Mouse (Mus musculus) megakaryocyte-erythroid progenitor cell, adult 5-6 weeks (primary cell): ENCODE data around the gene Ffar4. TPM values are rescaled to one million over a fixed set of nuclear protein-coding genes. Genes with fewer than 3 reads are reported as not detected.
A peak's percentile ranks its signal among the peaks of the same experiment; 100 is the strongest.

Source experiments
- ATAC-seq: replicated peaks from 2 replicates; pipeline ENCODE4 v1.8.0; 2016; ENCODE audit warnings: mild to moderate bottlenecking, inconsistent platforms; ENCODE audit not compliant: severe bottlenecking, poor library complexity, low FRiP score, low TSS enrichment
- total RNA-seq, 2 experiments: library from RNA; stranded (forward) in 1 of 2; stranded (reverse) in 1 of 2; fragments of 200-1000, 215-1000 nt in 1 of 2; fragments of >200 nt in 1 of 2; fragmentation: Nextera tagmentation in 1 of 2; gene quantifications; 2 replicates each; pipeline ENCODE4 v1.2.3; 2014 to 2017

Gene Ffar4
- total RNA-seq (2014; fragmentation: Nextera tagmentation): not detected in 2 replicates
- not detected in 2 replicates for total RNA-seq (2017)

DNA sequence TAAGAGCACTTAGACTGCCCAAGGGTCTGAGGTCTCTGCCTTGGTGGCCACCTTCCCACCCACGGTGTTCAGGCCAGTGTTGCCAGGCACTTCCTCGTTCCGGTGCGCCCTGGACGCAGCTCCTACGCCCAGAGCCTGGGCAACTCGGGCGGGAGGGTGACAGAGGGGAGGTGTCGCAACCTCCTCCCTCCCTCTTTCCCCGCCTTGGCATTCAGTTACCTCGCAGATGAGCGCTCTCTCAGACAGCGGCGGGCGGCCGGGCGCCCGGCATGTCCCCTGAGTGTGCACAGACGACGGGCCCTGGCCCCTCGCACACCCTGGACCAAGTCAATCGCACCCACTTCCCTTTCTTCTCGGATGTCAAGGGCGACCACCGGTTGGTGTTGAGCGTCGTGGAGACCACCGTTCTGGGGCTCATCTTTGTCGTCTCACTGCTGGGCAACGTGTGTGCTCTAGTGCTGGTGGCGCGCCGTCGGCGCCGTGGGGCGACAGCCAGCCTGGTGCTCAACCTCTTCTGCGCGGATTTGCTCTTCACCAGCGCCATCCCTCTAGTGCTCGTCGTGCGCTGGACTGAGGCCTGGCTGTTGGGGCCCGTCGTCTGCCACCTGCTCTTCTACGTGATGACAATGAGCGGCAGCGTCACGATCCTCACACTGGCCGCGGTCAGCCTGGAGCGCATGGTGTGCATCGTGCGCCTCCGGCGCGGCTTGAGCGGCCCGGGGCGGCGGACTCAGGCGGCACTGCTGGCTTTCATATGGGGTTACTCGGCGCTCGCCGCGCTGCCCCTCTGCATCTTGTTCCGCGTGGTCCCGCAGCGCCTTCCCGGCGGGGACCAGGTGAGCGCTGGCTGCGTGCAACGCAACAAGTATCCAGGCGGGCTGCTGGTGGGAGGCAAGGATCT, at the start of gene Ffar4:
Ffar4 (plus strand) TSS at position 214 of the 901 bp plus-strand sequence.
- ATAC-seq: no peak

GRCm38 (mm10) chr19:38049686-38050085, 47.2 kb upstream of the Ffar4 start:
- ATAC-seq: no peak

- ATAC-seq: no peak
Measured at GRCm38 (mm10) chr19:38053227-38054041, 43.4 kb upstream of the Ffar4 start.

GRCm38 (mm10) chr19:38054149-38054719, 42.6 kb upstream of the Ffar4 start:
- ATAC-seq: peak; percentile 75

- ATAC-seq: peak; percentile 90
Measured at GRCm38 (mm10) chr19:38054720-38055192, 42.1 kb upstream of the Ffar4 start, which contains the start of gene Cep55. Gene Cep55 (plus strand): TSS chr19:38055011.

GRCm38 (mm10) chr19:38055798-38056197, 41.1 kb upstream of the Ffar4 start:
- ATAC-seq: no peak

GRCm38 (mm10) chr19:38056276-38056675, 40.6 kb upstream of the Ffar4 start:
- ATAC-seq: no peak

DNA sequence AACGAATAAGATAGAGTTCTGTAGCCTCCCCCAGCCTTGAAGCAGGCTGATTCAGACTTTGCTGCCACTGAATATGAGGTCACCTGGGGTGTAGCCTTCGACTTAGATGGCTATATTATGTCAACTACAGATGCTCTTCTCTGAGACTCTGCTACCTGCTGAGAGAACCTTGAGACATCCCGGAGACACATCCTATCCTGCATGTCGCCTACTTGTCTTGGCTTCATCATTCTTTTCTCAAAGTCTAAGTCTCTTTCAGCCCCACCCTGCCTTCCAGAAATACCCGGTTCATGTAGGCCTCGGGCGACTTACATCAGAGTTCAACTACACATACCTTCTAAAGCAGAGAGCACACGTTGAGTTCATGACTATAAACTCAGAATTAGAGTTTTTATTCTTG, 39.9 kb upstream of the Ffar4 start:
- no peak for ATAC-seq

- ATAC-seq: no peak
Measured at GRCm38 (mm10) chr19:38063201-38063600, 33.7 kb upstream of the Ffar4 start.

DNA sequence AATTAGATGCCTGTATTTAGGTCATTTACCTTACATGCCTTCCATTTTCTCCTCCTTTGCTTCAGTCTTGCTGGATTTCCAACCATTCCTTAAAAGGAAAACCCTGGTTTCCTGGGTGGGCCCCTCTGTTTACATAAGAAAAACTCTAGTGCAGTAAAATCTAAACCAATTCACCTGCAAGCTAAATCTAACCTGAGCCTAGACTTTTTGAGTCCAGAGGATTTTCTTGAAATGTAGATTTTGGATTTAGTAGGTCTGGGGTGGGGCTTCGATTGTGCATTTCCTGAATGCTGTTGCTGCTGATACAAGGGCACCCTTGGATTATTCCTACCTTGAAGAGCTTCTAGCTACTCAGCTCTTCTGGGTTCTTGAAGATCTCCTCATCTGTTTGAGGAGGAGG, 32.8 kb upstream of the Ffar4 start:
- ATAC-seq: no peak

- no peak for ATAC-seq
Measured at GRCm38 (mm10) chr19:38073226-38073625, 23.6 kb upstream of the Ffar4 start.

DNA sequence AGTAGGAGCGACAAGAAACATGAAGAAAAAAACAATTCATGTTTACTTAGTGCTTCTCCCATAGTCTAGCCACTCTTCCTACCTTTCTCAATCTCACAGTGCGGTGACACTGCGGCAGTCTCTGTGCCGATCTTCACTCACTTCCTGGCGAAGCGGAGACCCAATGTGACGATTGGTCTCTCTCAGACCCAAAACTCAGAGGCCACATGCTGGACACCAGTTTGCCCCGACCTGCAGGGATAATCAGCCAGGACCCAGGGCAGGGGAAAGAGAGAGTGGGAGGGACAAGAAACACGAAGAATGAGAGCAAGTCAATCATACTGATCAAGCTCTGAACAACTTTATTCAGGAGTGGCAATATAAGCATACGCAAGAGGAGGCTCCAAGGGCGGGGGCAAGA, 21.8 kb upstream of the Ffar4 start:
- ATAC-seq: no peak

- no peak for ATAC-seq
Measured at GRCm38 (mm10) chr19:38076251-38076650, 20.6 kb upstream of the Ffar4 start.

DNA sequence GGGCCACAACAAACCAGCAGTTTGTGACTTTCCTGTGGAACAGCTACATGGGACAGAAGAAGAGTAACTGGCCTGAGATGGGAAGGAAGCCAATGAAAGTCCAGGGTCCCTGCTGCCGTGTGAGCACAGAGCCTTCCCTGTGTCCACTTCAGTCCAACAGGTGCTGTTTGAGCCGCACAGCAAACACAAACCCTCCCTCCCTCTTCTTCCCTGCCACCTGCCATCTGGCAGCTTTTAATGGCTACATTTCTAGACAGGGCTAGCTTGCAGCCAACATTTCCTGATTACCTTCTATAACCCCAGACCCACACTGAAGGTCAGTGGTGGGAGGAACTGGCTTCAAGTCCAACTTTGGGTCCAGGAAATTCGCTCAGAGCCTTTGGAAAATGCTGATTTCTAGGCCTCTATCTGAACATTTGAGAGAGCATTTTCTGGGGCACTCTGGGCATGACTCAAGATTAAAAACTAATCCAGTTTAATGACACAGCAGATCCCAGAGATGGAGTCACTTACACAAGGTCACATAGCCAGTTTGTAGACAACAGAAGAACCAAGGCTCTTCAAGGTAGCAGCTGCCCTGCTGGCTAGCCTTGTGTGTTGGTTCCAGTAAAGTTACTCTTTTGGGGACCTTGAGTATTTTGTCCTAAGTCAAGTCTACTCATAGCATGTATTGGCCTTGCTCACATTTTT, 18.9 kb upstream of the Ffar4 start:
- ATAC-seq: no peak

DNA sequence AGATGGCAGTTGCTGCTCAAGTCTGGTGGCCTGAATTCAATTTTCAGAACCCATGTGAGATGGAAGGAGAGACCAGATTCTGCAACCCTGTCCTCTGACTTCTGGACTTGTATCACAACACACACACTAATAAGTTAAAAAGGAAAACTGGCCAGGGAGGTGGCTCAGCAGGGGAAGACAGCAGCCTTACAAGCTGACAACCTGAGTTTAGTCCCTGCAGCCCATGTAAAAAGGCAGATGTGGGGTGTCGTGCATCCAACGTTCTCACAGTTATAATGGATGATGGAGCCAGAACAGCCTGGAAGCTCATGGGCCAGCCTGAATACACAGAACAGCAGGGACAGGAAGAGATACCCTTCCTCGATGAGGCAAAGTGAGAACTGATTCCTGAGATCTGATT, 15.5 kb upstream of the Ffar4 start:
- ATAC-seq: no peak

DNA sequence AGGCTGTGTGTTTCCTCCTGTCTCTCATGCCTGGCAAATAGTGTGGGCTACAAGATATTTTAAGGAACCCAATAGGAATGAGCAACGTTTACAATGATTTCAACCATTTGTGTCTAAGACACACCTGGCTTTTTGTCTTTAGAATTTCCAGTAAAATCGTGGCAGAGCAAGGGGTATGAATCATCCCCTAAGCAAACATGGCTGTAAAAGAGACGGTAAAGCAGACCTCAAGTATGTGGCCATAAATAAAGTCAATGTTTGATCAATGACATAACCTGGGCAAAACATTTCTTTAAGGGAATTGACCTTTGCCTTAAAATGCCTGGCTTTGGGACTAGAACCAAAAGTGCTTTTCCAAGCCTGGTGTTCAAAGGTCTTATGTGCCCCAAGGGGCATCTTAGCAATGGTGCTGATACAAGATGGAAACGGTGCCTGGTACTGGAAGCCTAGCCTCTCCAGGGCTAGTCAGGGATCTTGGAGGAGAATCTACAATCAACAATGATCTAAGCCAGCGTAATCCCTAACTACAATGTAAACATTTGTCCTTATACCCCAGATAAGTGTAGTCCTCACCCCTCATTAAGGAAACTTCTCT, 13.8 kb upstream of the Ffar4 start:
- ATAC-seq: no peak

- no peak for ATAC-seq
Measured at GRCm38 (mm10) chr19:38085841-38086240, 11.0 kb upstream of the Ffar4 start.

DNA sequence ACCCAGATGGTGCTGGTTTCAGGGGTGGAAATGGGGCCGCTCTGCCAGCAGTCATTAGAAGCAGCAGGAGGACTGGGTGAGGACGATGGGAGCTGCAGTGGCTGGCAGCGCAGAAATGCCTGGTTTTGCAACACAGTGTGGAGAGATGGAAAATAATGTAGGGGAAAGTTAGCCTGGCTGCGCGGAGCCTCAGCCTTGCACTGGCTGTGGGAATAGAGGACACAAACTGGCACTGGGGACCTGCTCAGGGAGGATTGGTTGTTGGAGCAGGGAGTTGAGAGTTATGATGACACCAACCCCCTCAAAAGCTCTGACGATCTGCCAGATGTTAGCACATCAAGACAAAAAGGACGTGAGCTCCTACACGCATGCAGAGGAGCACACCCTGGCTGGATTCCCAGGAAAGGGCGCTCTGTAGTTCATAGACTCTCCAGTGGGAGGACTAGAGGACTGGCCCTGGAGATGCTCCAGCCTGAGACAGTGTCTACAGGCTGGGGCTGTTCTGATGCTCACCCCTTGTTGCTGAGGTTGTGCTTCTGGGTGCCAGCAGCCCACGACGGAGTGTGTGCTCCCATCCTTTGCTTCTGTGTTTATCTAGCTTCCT, 9.8 kb upstream of the Ffar4 start:
- ATAC-seq: no peak

DNA sequence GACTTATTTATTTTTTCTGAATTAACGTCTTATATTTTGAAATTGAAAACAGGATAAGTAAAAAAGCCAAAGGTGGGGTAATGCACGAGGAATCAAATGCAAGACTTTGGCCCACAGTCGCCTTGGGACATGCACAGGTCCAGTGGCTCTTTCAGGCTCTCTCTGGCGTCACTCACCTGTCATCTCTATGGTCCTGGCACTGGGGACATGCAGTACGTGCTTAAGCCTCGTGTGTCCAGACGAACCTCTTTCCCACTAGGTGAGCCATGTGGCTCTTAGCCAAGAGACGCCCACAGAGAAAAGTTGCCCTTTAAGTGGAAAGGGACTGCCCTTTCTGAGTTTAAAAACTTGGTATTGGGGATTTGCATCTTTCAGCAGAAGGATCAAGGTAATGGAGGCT, 7.5 kb upstream of the Ffar4 start:
- no peak for ATAC-seq
